Mouse (Mus musculus): ENCODE data around the gene Catsper2.

Gene Catsper2

GRCm38 (mm10) chr2:121354378-121354777 is 59.2 kb downstream of the Catsper2 start:
- no peak for DNase-seq (ENCODE audit: low spot score)

GRCm38 (mm10) chr2:121353156-121353555 is 60.4 kb downstream of the Catsper2 start:
- no peak for DNase-seq (ENCODE audit: low spot score)

All from urinary bladder, postnatal 14 days (tissue).